Mouse (Mus musculus) myocyte (in vitro differentiated cells): Measurements from ENCODE around the gene Pttg1. TPM values are rescaled to one million over a fixed set of nuclear protein-coding genes. Genes with fewer than 3 reads are reported as not detected.
A peak's percentile ranks its signal among the peaks of the same experiment; 100 is the strongest.

ENCODE experiments used
- H3K27me3 ChIP-seq: one replicate; pipeline ENCODE4 v1.6.1; 2011; ENCODE audit not compliant: control insufficient read depth, insufficient read depth, insufficient read length
- H3K36me3 ChIP-seq: one replicate; pipeline ENCODE4 v1.6.1; 2011; ENCODE audit not compliant: control insufficient read depth, insufficient read depth
- H3K4me2 ChIP-seq: one replicate; pipeline ENCODE4 v1.6.1; 2011; ENCODE audit warnings: low read depth, control low read depth
- H3K4me3 ChIP-seq: one replicate; pipeline ENCODE4 v1.5.1; 2011; ENCODE audit warnings: mild to moderate bottlenecking, control low read depth, moderate library complexity
- H3K79me2 ChIP-seq: one replicate; pipeline ENCODE4 v1.6.1; 2011; ENCODE audit not compliant: control insufficient read depth, insufficient read depth
- H3ac ChIP-seq: one replicate; pipeline ENCODE4 v1.6.1; 2011; ENCODE audit not compliant: control insufficient read depth, insufficient read length
- CEBPB ChIP-seq: IDR thresholded peaks from 2 replicates; pipeline ENCODE4 v1.6.1; 2011; ENCODE audit warnings: mild to moderate bottlenecking, moderate library complexity; ENCODE audit not compliant: poor library complexity, insufficient read depth, severe bottlenecking
- E2F4 ChIP-seq: IDR thresholded peaks from one replicate; pipeline ENCODE4 v1.6.1; 2011; ENCODE audit warnings: mild to moderate bottlenecking, control low read depth, moderate library complexity; ENCODE audit not compliant: insufficient read depth
- MAX ChIP-seq: IDR thresholded peaks from one replicate; pipeline ENCODE4 v1.6.1; 2011; ENCODE audit warnings: low read depth, mild to moderate bottlenecking, control low read depth
- MYOD1 ChIP-seq, 3 experiments: IDR thresholded peaks; one replicate each; pipeline ENCODE4 v1.6.1; 2011; ENCODE audit warnings: control low read depth in 2 of 3, low read depth in 2 of 3, mild to moderate bottlenecking in 2 of 3, moderate library complexity in 1 of 3; ENCODE audit not compliant: insufficient read length in 2 of 3, control insufficient read depth in 1 of 3
- MYOG ChIP-seq, 3 experiments: IDR thresholded peaks; one replicate each; pipeline ENCODE4 v1.6.1; 2011; ENCODE audit warnings: control low read depth in 2 of 3, low read depth in 2 of 3, mild to moderate bottlenecking in 2 of 3; ENCODE audit not compliant: insufficient read length in 2 of 3, control insufficient read depth in 1 of 3, insufficient read depth in 1 of 3
- POLR2A ChIP-seq: IDR thresholded peaks from one replicate; pipeline ENCODE4 v1.6.1; 2011; ENCODE audit warnings: low read depth, mild to moderate bottlenecking, control low read depth, moderate library complexity; ENCODE audit not compliant: insufficient read length
- POLR2AphosphoS2 ChIP-seq: IDR thresholded peaks from one replicate; pipeline ENCODE4 v1.6.1; 2011; ENCODE audit warnings: low read depth, control low read depth; ENCODE audit not compliant: insufficient read length
- REST ChIP-seq: IDR thresholded peaks from one replicate; pipeline ENCODE4 v1.6.1; 2011; ENCODE audit warnings: mild to moderate bottlenecking, control low read depth, moderate library complexity; ENCODE audit not compliant: insufficient read depth, insufficient read length
- SRF ChIP-seq: IDR thresholded peaks from one replicate; pipeline ENCODE4 v1.6.1; 2011; ENCODE audit warnings: low read depth; ENCODE audit not compliant: control insufficient read depth, insufficient read length
- TCF12 ChIP-seq: IDR thresholded peaks from one replicate; pipeline ENCODE4 v1.6.1; 2011; ENCODE audit warnings: mild to moderate bottlenecking, control low read depth; ENCODE audit not compliant: poor library complexity, insufficient read depth, severe bottlenecking
- TCF3 ChIP-seq: IDR thresholded peaks from one replicate; pipeline ENCODE4 v1.6.1; 2011; ENCODE audit warnings: low read depth, control low read depth; ENCODE audit not compliant: insufficient read length
- USF1 ChIP-seq: IDR thresholded peaks from one replicate; pipeline ENCODE4 v1.6.1; 2011; ENCODE audit warnings: low read depth, mild to moderate bottlenecking, control low read depth, moderate library complexity
- polyA plus RNA-seq: library from polyadenylated mRNA; unstranded; fragments of >200 nt; fragmentation: generic; extraction: Trizol; gene quantifications from one replicate; pipeline ENCODE4 v1.2.1, GENCODE M21; 2012; ENCODE audit warnings: missing spikeins

The Pttg1 gene
- polyA plus RNA-seq: 105 TPM

DNA sequence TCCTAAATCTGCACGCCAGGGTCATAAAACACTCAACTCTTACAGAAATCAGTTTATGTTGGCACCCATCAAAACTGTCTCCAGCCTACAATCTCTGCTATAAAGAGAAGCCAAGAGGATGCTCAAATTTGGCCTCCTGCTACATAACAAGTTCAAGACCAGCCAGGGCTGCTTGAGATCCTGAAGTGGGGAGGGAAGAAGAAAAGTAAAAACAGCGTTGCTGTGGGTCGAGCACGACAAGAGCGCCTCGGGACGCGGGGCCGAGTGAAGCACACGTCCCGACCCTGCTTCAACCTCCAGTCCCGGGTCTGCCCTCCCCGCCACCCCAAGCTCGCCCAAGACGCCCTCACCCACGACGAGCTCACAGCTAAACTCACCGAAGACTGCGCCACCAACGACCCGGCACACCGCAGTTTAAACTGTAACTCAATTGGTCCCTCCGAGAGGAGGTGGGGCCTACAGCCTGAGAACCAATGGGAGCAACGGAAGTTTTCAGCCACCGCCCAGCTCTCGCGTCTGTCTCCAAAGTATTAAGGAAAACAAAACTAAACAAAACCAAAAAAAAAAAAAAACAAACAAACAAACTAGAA lies at the start of gene Pttg1:
Gene Pttg1, minus strand, starts transcription at position 428 of the 590 bp plus-strand sequence.
- H3K4me3 ChIP-seq: peak within 1 kb of the TSS; percentile 53
- H3K27me3 ChIP-seq: no peaks in the 10 kb centered on the region
- H3ac ChIP-seq: no peak within 1 kb of the TSS
- peaks cover 9% of the 10 kb centered on the region for H3K79me2 ChIP-seq
- peaks cover 5% of the 10 kb centered on the region for H3K36me3 ChIP-seq
- H3K4me2 ChIP-seq: peak within 1 kb of the TSS; percentile 74
- peak; percentile 75 for TF ChIP-seq E2F4
- no peak for TF ChIP-seq TCF3
- TF ChIP-seq MAX: no peak
- TF ChIP-seq POLR2AphosphoS2: peak; percentile 95
- TF ChIP-seq CEBPB: no peak
- TF ChIP-seq POLR2A: peak; percentile 92
- no peak for TF ChIP-seq USF1
- no peak for TF ChIP-seq REST

DNA sequence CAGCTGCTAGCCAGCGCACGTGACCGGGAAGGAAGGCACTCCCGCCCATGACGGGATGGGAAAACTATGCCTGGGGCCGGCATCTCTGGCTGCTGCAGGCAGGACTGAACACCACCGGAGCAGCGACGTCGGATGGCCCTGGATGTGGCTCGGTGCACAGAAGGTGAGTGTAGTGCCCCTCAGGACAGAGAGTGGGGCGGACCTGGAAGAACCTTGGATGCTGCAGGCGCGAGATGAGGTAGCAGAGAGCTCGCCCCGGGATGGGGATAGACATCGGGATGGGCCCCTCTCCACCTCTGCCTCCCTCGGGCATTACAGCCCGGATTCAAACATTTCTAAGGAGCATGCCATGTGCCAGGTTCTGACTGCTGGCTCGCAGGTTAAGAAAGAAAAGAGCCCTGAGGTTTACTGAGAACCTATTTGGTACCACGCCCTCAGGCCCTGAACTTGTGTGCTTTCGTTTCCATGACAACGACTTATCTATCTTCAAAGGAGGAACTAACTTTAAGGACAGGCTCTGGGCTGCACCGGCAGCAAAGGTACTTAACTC lies 48.2 kb upstream of the Pttg1 start, which contains the start of gene C1qtnf2:
Gene C1qtnf2, plus strand, starts transcription at position 52 of the 550 bp plus-strand sequence.
- TF ChIP-seq MYOG (IDR thresholded peaks at IDR 0.05; ENCODE audit: control insufficient read depth in 1 of 3, insufficient read depth in 1 of 3, insufficient read length in 2 of 3, low read depth in 2 of 3): no peak
- TF ChIP-seq REST: no peak
- no peak for TF ChIP-seq TCF12
- TF ChIP-seq MYOD1 (IDR thresholded peaks at IDR 0.05; ENCODE audit: control insufficient read depth in 1 of 3, insufficient read length in 2 of 3, low read depth in 2 of 3): no peak
- peak; percentile 71 for TF ChIP-seq USF1
- TF ChIP-seq MAX: no peak
- no peak within 1 kb of the TSS for H3K4me3 ChIP-seq

DNA sequence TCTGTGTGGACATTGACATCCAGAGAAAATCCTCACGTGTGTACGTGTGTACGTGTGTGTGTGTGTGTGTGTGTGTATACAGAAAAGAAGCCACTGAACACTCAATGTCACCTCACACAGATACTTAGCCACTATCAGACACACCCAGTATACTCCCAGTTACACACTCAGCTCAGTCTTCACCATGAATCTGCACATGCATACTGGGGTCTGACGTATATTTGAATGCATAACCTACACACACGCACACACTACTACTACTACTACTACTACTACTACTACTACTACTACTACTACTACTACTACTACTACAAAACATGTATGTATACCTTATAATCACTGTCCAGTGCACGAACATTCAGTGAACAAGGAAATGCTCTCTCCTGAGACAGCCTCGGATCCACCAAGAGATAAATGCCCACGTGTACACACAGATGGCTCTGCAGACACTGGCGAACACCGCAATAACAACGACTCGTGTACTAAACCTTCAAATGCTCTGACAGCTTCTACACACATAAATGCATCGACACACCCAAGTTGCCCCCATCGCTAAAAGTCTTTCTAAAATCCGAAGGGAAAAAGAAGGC lies 47.7 kb upstream of the Pttg1 start:
- no peaks in the 10 kb centered on the region for H3K36me3 ChIP-seq
- no peak overlapping the region for H3ac ChIP-seq
- no peaks in the 10 kb centered on the region for H3K27me3 ChIP-seq
- TF ChIP-seq SRF: no peak
- no peak for TF ChIP-seq MYOD1 (IDR thresholded peaks at IDR 0.05; ENCODE audit: control insufficient read depth in 1 of 3, insufficient read length in 2 of 3, low read depth in 2 of 3)
- no peak for TF ChIP-seq POLR2A
- no peak for TF ChIP-seq TCF3
- TF ChIP-seq E2F4: no peak
- no peak for TF ChIP-seq CEBPB
- TF ChIP-seq MAX: no peak
- TF ChIP-seq REST: no peak
- no peak for TF ChIP-seq MYOG (IDR thresholded peaks at IDR 0.05; ENCODE audit: control insufficient read depth in 1 of 3, insufficient read depth in 1 of 3, insufficient read length in 2 of 3, low read depth in 2 of 3)
- no peak for TF ChIP-seq USF1
- TF ChIP-seq TCF12: no peak
- TF ChIP-seq POLR2AphosphoS2: no peak
- H3K4me3 ChIP-seq: no peak overlapping the region
- peak overlapping the region; percentile 52 for H3K4me2 ChIP-seq
- no peaks in the 10 kb centered on the region for H3K79me2 ChIP-seq

More for the DNA sequence above, 48.2 kb upstream of the Pttg1 start, which contains the start of gene C1qtnf2:
- H3K4me2 ChIP-seq: peak within 1 kb of the TSS; percentile 52
- no peaks in the 10 kb centered on the region for H3K36me3 ChIP-seq
- H3ac ChIP-seq: no peak within 1 kb of the TSS
- no peaks in the 10 kb centered on the region for H3K79me2 ChIP-seq
- no peaks in the 10 kb centered on the region for H3K27me3 ChIP-seq

DNA sequence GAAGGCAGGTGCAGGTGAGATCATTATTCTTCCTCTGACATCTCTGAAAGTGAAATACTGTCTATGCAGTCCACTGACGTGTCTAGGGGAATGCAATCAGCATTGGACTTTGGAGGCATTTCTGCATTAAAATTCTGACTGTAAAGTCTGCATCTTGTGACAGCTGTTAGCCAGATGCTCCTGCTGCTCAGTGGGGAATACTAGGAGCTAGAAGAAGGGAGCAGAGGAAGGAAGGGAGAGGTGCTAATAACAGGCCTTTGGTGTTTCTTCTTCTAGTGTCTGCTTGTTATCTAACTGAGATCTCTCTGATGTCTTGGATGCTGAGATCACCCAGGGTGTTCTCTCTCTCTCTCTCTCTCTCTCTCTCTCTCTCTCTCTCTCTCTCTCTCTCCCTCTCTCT lies 47.1 kb upstream of the Pttg1 start:
- H3K4me3 ChIP-seq: no peak overlapping the region
- TF ChIP-seq REST: no peak
- TF ChIP-seq MYOG (IDR thresholded peaks at IDR 0.05; ENCODE audit: control insufficient read depth in 1 of 3, insufficient read depth in 1 of 3, insufficient read length in 2 of 3, low read depth in 2 of 3): no peak
- TF ChIP-seq POLR2A: no peak
- no peak for TF ChIP-seq POLR2AphosphoS2
- no peak for TF ChIP-seq TCF12
- TF ChIP-seq MYOD1 (IDR thresholded peaks at IDR 0.05; ENCODE audit: control insufficient read depth in 1 of 3, insufficient read length in 2 of 3, low read depth in 2 of 3): no peak
- TF ChIP-seq SRF: no peak
- no peak for TF ChIP-seq USF1
- no peak for TF ChIP-seq TCF3
- TF ChIP-seq MAX: no peak
- no peak for TF ChIP-seq CEBPB
- TF ChIP-seq E2F4: no peak
- H3ac ChIP-seq: no peak overlapping the region
- no peaks in the 10 kb centered on the region for H3K79me2 ChIP-seq
- no peak overlapping the region for H3K4me2 ChIP-seq
- H3K36me3 ChIP-seq: no peaks in the 10 kb centered on the region
- H3K27me3 ChIP-seq: no peaks in the 10 kb centered on the region
